Mouse (Mus musculus): ENCODE measurements at regions not wholly inside any gene's neighbourhood (a gene's known extent, or its start where the extent isn't known, plus 50 kb on each side); places are given as distances from the start of the nearest gene placed in this dataset.

DNA sequence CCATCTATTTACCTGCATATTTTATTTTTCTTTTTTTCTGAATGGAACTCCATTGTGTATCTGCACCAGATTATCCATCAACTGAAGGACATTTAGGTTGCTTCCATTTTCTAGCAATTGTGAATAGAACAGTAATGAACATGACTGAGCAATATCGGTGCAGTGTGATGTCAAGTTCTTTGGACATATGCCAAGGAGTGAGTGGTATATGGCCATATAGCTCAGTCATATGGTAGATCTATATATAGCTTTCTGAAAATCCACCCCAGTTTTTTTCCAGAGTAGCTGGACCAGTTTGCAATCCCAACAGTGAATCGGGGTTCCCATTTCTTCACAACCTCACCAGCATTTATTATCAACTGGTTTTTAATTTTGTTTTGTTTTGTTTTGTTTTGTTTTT lies 52.0 kb upstream of the Tent5a start:
- no peak for DNase-seq (ENCODE audit: low read depth, low spot score)
